Mouse (Mus musculus) Patski (cell line): ENCODE measurements around the gene Gm4565. TPM values are rescaled to one million over a fixed set of nuclear protein-coding genes. Genes with fewer than 3 reads are reported as not detected.
"Not testable (repeated sequence)": the region's sequence is repeated elsewhere in the genome, so short reads cannot be mapped to it uniquely, and the experiment has no call there.

Source experiments
- ATAC-seq: fragments of 100-300 bp; one replicate; pipeline ENCODE4 v1.8.0; 2021
- CTCF ChIA-PET: fragments of 350-600 bp; sonication (Branson Sonifier 250); formaldehyde crosslinking; loops from one replicate; lab custom pipeline; 2022; ENCODE audit warnings: inconsistent platforms; lab: Charles Lee
- POLR2A ChIA-PET: fragments of 350-600 bp; sonication (Branson Sonifier 250); formaldehyde crosslinking; loops from one replicate; lab custom pipeline; 2022; ENCODE audit warnings: antibody characterized with exemption, inconsistent platforms; lab: Charles Lee
- DNase-seq: peaks from one replicate; pipeline ENCODE4 v3.0.0-alpha.2; 2011; ENCODE audit warnings: low read depth, low spot score
- H3K27me3 ChIP-seq: fragments of 371-371 bp; one replicate; pipeline ENCODE4 v1.5.1; 2021
- in situ Hi-C: fragments of 300-500 bp; cut with MboI; formaldehyde crosslinking; loops from 3 replicates; pipeline ENCODE4 v1.11.1; 2018; ENCODE audit warnings: low pct_unique_long_range_greater_than_20kb, mixed read lengths
- polyA plus RNA-seq: library from polyadenylated mRNA; unstranded; gene quantifications from one replicate; pipeline ENCODE4 v1.2.3, GENCODE M21; 2021

Gm4565 gene
- polyA plus RNA-seq, result not detected

- POLR2A ChIA-PET, in situ Hi-C loops, DNase-seq, CTCF ChIA-PET, ATAC-seq, H3K27me3 ChIP-seq: not testable (repeated sequence)
Observed at GRCm38 (mm10) chr7:22588027-22588426, at the start of gene Gm4565. Gm4565 (minus strand) TSS chr7:22588127.

GRCm38 (mm10) chr7:22565243-22565642 is 22.7 kb downstream of the Gm4565 start, which contains the start of gene Gm4201:
Gm4201 (minus strand) TSS chr7:22565343.
- in situ Hi-C loops, POLR2A ChIA-PET, ATAC-seq, H3K27me3 ChIP-seq, DNase-seq, CTCF ChIA-PET: not testable (repeated sequence)

GRCm38 (mm10) chr7:22534787-22535186 is 53.1 kb downstream of the Gm4565 start, which contains the start of gene Gm8677:
Gm8677 (minus strand) TSS chr7:22534887.
- not testable (repeated sequence) for ATAC-seq

More at GRCm38 (mm10) chr7:22534787-22535186, 53.1 kb downstream of the Gm4565 start, which contains the start of gene Gm8677:
- CTCF ChIA-PET, POLR2A ChIA-PET, H3K27me3 ChIP-seq, in situ Hi-C loops, DNase-seq: not testable (repeated sequence)

Other genes with a start within 250 kb of the Gm4565 start
- gene Gm8660, start 217.1 kb downstream of the Gm4565 start, polyA plus RNA-seq, result not detected
- not detected for gene Vmn1r148, start 174.5 kb downstream of the Gm4565 start, polyA plus RNA-seq
- not detected for gene Vmn1r149, start 149.9 kb downstream of the Gm4565 start, polyA plus RNA-seq
- not detected for gene Gm10665, start 124.1 kb downstream of the Gm4565 start, polyA plus RNA-seq
- gene Vmn1r151, start 88.4 kb downstream of the Gm4565 start, polyA plus RNA-seq, result not detected
- not detected for gene Vmn1r152, start 65.2 kb downstream of the Gm4565 start, polyA plus RNA-seq
- not detected for gene Gm8677, start 53.2 kb downstream of the Gm4565 start, polyA plus RNA-seq
- not detected for gene Gm4201, start 22.8 kb downstream of the Gm4565 start, polyA plus RNA-seq
- gene Vmn1r155, start 69.9 kb upstream of the Gm4565 start, polyA plus RNA-seq, result not detected
- gene Gm8693, start 104.2 kb upstream of the Gm4565 start, polyA plus RNA-seq, result not detected
- gene Gm4567, start 131.6 kb upstream of the Gm4565 start, polyA plus RNA-seq, result not detected
- not detected for gene Vmn1r157, start 173.6 kb upstream of the Gm4565 start, polyA plus RNA-seq
- not detected for gene Vmn1r158, start 202.7 kb upstream of the Gm4565 start, polyA plus RNA-seq